Mouse (Mus musculus) brain, adult 2 months (tissue): ENCODE measurements around the gene Il22ra1.
A peak's percentile ranks its signal among the peaks of the same experiment; 100 is the strongest.

Experiments
- DNase-seq: peaks from one replicate; pipeline ENCODE4 v3.0.0; 2011; ENCODE audit warnings: low read depth, low spot score

Gene Il22ra1

GRCm38 (mm10) chr4:135733901-135734300, 5.9 kb downstream of the Il22ra1 start:
- DNase-seq = peak; percentile 40

GRCm38 (mm10) chr4:135736903-135737302, 8.9 kb downstream of the Il22ra1 start:
- no peak for DNase-seq

GRCm38 (mm10) chr4:135738237-135738636, 10.3 kb downstream of the Il22ra1 start:
- no peak for DNase-seq

- DNase-seq = no peak
Observed at GRCm38 (mm10) chr4:135739148-135739547, 11.2 kb downstream of the Il22ra1 start.

- DNase-seq = no peak
Observed at GRCm38 (mm10) chr4:135739672-135740071, 11.7 kb downstream of the Il22ra1 start.

- no peak for DNase-seq
Observed at GRCm38 (mm10) chr4:135743520-135743919, 15.5 kb downstream of the Il22ra1 start.

GRCm38 (mm10) chr4:135744726-135745448, 16.9 kb downstream of the Il22ra1 start:
- no peak for DNase-seq

GRCm38 (mm10) chr4:135745613-135746012, 17.6 kb downstream of the Il22ra1 start:
- no peak for DNase-seq

GRCm38 (mm10) chr4:135750896-135751295, 22.9 kb downstream of the Il22ra1 start:
- no peak for DNase-seq

- DNase-seq = no peak
Observed at GRCm38 (mm10) chr4:135752106-135752778, 24.3 kb downstream of the Il22ra1 start.

- DNase-seq = no peak
Observed at GRCm38 (mm10) chr4:135752779-135753164, 24.8 kb downstream of the Il22ra1 start.

- peak; percentile 13 for DNase-seq
Observed at GRCm38 (mm10) chr4:135758331-135758730, 30.4 kb downstream of the Il22ra1 start.

GRCm38 (mm10) chr4:135758825-135759224, 30.9 kb downstream of the Il22ra1 start:
- no peak for DNase-seq

GRCm38 (mm10) chr4:135759356-135759976, 31.5 kb downstream of the Il22ra1 start, which contains the start of gene Myom3:
Gene Myom3, plus strand, starts transcription at chr4:135759715.
- DNase-seq = no peak

- DNase-seq = no peak
Observed at GRCm38 (mm10) chr4:135761048-135761447, 33.1 kb downstream of the Il22ra1 start.

- no peak for DNase-seq
Observed at GRCm38 (mm10) chr4:135761569-135761968, 33.6 kb downstream of the Il22ra1 start.

- peak; percentile 43 for DNase-seq
Observed at GRCm38 (mm10) chr4:135762251-135762906, 34.4 kb downstream of the Il22ra1 start.

- no peak for DNase-seq
Observed at GRCm38 (mm10) chr4:135764700-135765099, 36.7 kb downstream of the Il22ra1 start.

- DNase-seq = no peak
Observed at GRCm38 (mm10) chr4:135765707-135766106, 37.7 kb downstream of the Il22ra1 start.

GRCm38 (mm10) chr4:135766976-135767375, 39.0 kb downstream of the Il22ra1 start:
- no peak for DNase-seq

- peak; percentile 32 for DNase-seq
Observed at GRCm38 (mm10) chr4:135768572-135769526, 40.9 kb downstream of the Il22ra1 start.
